Mouse (Mus musculus) heart, embryonic 11.5 days (tissue): Measurements from ENCODE around the gene Art5. TPM values are rescaled to one million over a fixed set of nuclear protein-coding genes. Genes with fewer than 3 reads are reported as not detected.

ENCODE experiments used
- polyA plus RNA-seq: library from polyadenylated mRNA; unstranded; fragments of >200 nt; fragmentation: Nextera tagmentation; extraction: Ambion mirVana; gene quantifications from 2 replicates; pipeline ENCODE4 v1.2.1, GENCODE M21; 2014

Art5 gene
- polyA plus RNA-seq, 1 experiment from 2014 or later, result 0.84 TPM

Other genes with a start within 250 kb of the Art5 start
- 73.3 and 76.5 TPM in 2 replicates for gene Anapc15, start 245.8 kb downstream of the Art5 start, polyA plus RNA-seq
- 3.2 and 4.3 TPM in 2 replicates for gene Folr1, start 238.7 kb downstream of the Art5 start, polyA plus RNA-seq
- 137 and 146 TPM in 2 replicates for gene Lamtor1, start 203.6 kb downstream of the Art5 start, polyA plus RNA-seq
- gene Tomt, start 203.1 kb downstream of the Art5 start, polyA plus RNA-seq, result 0.10 and 0.61 TPM in 2 replicates
- gene Lrrc51, start 175.6 kb downstream of the Art5 start, polyA plus RNA-seq, result 5.3 and 6.5 TPM in 2 replicates
- gene Numa1, start 175.4 kb downstream of the Art5 start, polyA plus RNA-seq, result 58.0 and 64.1 TPM in 2 replicates
- 1.4 and 1.7 TPM in 2 replicates for gene Il18bp, start 90.8 kb downstream of the Art5 start, polyA plus RNA-seq
- 20.2 and 22.0 TPM in 2 replicates for gene Rnf121, start 44.0 kb downstream of the Art5 start, polyA plus RNA-seq
- gene Xndc1, start 44.0 kb downstream of the Art5 start, polyA plus RNA-seq, result 15.7 and 18.3 TPM in 2 replicates
- gene Xntrpc, start 43.8 kb downstream of the Art5 start, polyA plus RNA-seq, result 0.70 and 1.4 TPM in 2 replicates
- not detected in 2 replicates for gene Trpc2, start 26.4 kb downstream of the Art5 start, polyA plus RNA-seq
- 9.5 and 9.8 TPM in 2 replicates for gene Art1, start 7.7 kb downstream of the Art5 start, polyA plus RNA-seq
- gene Chrna10, start 7.3 kb upstream of the Art5 start, polyA plus RNA-seq, result not detected in 2 replicates
- gene Nup98, start 100.7 kb upstream of the Art5 start, polyA plus RNA-seq, result 36.1 and 36.5 TPM in 2 replicates
- 52.0 and 53.5 TPM in 2 replicates for gene Pgap2, start 100.7 kb upstream of the Art5 start, polyA plus RNA-seq
- 47.5 and 59.6 TPM in 2 replicates for gene Rhog, start 146.6 kb upstream of the Art5 start, polyA plus RNA-seq
- 9.1 and 13.5 TPM in 2 replicates for gene Stim1, start 158.3 kb upstream of the Art5 start, polyA plus RNA-seq